Mouse (Mus musculus): ENCODE data around the gene Cpt1c. TPM values are rescaled to one million over a fixed set of nuclear protein-coding genes. Genes with fewer than 3 reads are reported as not detected.

Cpt1c gene
- total and polyA plus RNA-seq, 3 experiments: 4.5 to 12.7 (median 10.2) TPM

DNA sequence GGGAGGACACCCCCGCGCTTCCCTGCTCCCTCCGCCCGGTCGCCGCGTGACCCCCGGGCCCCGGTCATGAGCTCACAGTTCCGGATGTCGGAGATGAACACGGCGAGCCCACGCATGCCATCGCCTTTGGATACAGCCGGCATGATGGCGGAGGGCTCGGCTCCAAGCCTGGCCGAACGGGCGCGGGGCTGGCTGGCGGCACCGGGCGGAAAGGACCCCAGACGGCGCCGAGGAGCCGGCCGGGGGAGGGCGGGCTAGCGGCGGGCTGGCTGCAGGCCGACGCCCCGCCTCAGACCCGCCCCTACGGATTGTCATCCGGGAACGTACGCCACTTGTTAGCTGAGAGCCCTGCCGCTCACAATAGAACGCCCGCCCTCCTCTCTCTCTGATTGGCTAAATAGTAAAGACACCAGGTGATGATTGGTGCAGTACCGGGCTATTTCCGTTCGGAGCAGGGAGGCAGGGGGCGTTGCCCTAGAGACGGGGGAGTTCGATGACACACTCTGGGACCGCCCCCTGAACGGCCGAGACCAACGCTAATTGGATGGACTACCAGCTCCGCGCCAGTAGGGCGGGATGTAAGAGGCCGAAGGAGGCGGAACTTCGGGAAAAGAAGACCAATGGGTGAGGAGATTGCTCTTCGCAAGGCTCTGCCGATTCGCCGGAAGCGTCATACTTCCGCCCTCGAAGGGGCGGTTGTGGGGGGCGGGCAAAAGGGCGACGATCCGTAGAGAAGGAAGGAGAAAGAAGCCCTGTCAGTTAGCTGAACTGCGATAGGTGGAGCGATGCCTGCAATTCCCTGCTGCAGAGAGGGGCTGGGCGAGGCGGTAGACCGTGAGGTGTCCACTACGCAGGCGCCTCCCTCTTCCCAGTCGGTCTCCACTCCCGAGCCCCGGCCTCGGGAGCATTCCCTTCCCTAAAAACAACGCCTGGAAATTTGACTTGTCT, 45.2 kb downstream of the Cpt1c start, which contains the start of gene Ap2a1 (continued):
- no peak for TF ChIP-seq ZKSCAN1 (IDR thresholded peaks at IDR 0.05; ENCODE audit: borderline replicate concordance, low read depth, low read length)
- TF ChIP-seq SMC3 (IDR thresholded peaks at IDR 0.05; ENCODE audit: low read depth, low read length): no peak
- TF ChIP-seq CHD1 (IDR thresholded peaks at IDR 0.05; ENCODE audit: low read depth, low read length): no peak
- TF ChIP-seq USF2 (conservative IDR thresholded peaks at IDR 0.05; ENCODE audit: low read depth, low read length): no peak
- peak; percentile 55; the same call in 1 of the 2 replicates for TF ChIP-seq TCF12 (IDR thresholded peaks at IDR 0.05; ENCODE audit: low read depth, low read length)
- no peak for TF ChIP-seq JUND (conservative IDR thresholded peaks at IDR 0.05; ENCODE audit: low read depth, low read length)
- peak; percentile 40; the same call in 1 of the 2 replicates for TF ChIP-seq MAZ (IDR thresholded peaks at IDR 0.05; ENCODE audit: low read depth, low read length)
- no peak for TF ChIP-seq EP300 (IDR thresholded peaks at IDR 0.05; ENCODE audit: low read length)
- TF ChIP-seq TBP (conservative IDR thresholded peaks at IDR 0.05; ENCODE audit: low read depth, low read length): 0 out of 2 replicates have a peak, but pooled peaks have one; percentile 43
- TF ChIP-seq SIN3A (IDR thresholded peaks at IDR 0.05; ENCODE audit: low read length): peak; percentile 47
- no peak for TF ChIP-seq RAD21 (IDR thresholded peaks at IDR 0.05; ENCODE audit: low read depth, low read length)
- TF ChIP-seq NELFE (IDR thresholded peaks at IDR 0.05; ENCODE audit: low read depth, low read length): peak; percentile 69
- TF ChIP-seq E2F4 (IDR thresholded peaks at IDR 0.05; ENCODE audit: insufficient replicate concordance, low read depth, low read length): no peak
- TF ChIP-seq MYC (IDR thresholded peaks at IDR 0.05; ENCODE audit: low read depth, low read length): no peak
- TF ChIP-seq MAX (IDR thresholded peaks at IDR 0.05; ENCODE audit: low read length): no peak
- no peak for TF ChIP-seq ETS1 (conservative IDR thresholded peaks at IDR 0.05; ENCODE audit: low read depth, low read length)
- TF ChIP-seq MAFK (IDR thresholded peaks at IDR 0.05; ENCODE audit: insufficient replicate concordance, low read length): no peak
- peak; percentile 84 for TF ChIP-seq NRF1 (IDR thresholded peaks at IDR 0.05; ENCODE audit: low read depth, low read length)
- peak; percentile 97 for TF ChIP-seq ELF1 (IDR thresholded peaks at IDR 0.05; ENCODE audit: low read depth, low read length)

GRCm38 (mm10) chr7:44928570-44928969, 46.1 kb downstream of the Cpt1c start:
- Histone ChIP-seq H3K27ac (ENCODE audit: insufficient read depth, low read depth) (no peak overlapping the region), H3K4me3 (replicated peaks in 1 of 3; ENCODE audit: low read depth in 2 of 3, low read length in 2 of 3, poor library complexity in 1 of 3) (peak overlapping the region; percentile 69 to 96 (median 94)), H3K27me3 (replicated peaks) (peaks cover 2% of the 10 kb centered on the region), H3K79me2 (replicated peaks; ENCODE audit: control insufficient read depth, extremely low read depth, insufficient read depth, poor library complexity, severe bottlenecking) (peaks cover 15% of the 10 kb centered on the region), H3K9ac (ENCODE audit: insufficient read depth, low read depth) (peak overlapping the region; percentile 86), H3K4me2 (ENCODE audit: insufficient read depth, low read depth, poor library complexity, severe bottlenecking) (peak overlapping the region; percentile 96), H3K9me3 (replicated peaks; ENCODE audit: low read length) (peaks cover 2% of the 10 kb centered on the region), H3K4me1 (ENCODE audit: control insufficient read depth in 1 of 2, insufficient read depth in 2 of 2) (peaks cover 14 to 28% of the 10 kb centered on the region in 2 experiments), H3K36me3 (replicated peaks in 1 of 2; ENCODE audit: control insufficient read depth in 1 of 2, insufficient read depth in 1 of 2, low read length in 1 of 2) (peaks cover 5 to 28% of the 10 kb centered on the region in 2 experiments)
- in situ Hi-C loops (cut with MboI; ENCODE audit: low pct_ligation_motif_present, low pct_unique_long_range_greater_than_20kb, low sequenced_read_pairs): no loop called here
- no peak for DNase-seq (ENCODE audit: extremely low read depth)
- dilution Hi-C loops (cut with MboI; ENCODE audit: extremely low pct_ligation_motif_present, extremely low pct_unique_long_range_greater_than_20kb, low sequenced_read_pairs): no loop called here
- no peak for TF ChIP-seq SIN3A (IDR thresholded peaks at IDR 0.05; ENCODE audit: low read length)
- TF ChIP-seq USF2 (conservative IDR thresholded peaks at IDR 0.05; ENCODE audit: low read depth, low read length): no peak
- TF ChIP-seq HCFC1 (IDR thresholded peaks at IDR 0.05; ENCODE audit: low read depth, low read length): no peak
- no peak for TF ChIP-seq BHLHE40 (IDR thresholded peaks at IDR 0.05; ENCODE audit: low read depth, low read length)
- TF ChIP-seq JUND (conservative IDR thresholded peaks at IDR 0.05; ENCODE audit: low read depth, low read length): no peak
- no peak for TF ChIP-seq CHD2 (IDR thresholded peaks at IDR 0.05; ENCODE audit: low read length)
- TF ChIP-seq ZC3H11A (IDR thresholded peaks at IDR 0.05; ENCODE audit: low read depth, low read length): no peak
- TF ChIP-seq E2F4 (IDR thresholded peaks at IDR 0.05; ENCODE audit: insufficient replicate concordance, low read depth, low read length): no peak
- no peak for TF ChIP-seq NRF1 (IDR thresholded peaks at IDR 0.05; ENCODE audit: low read depth, low read length)
- TF ChIP-seq POLR2AphosphoS2 (IDR thresholded peaks at IDR 0.05; ENCODE audit: low read depth, low read length): no peak
- no peak for TF ChIP-seq MYC (IDR thresholded peaks at IDR 0.05; ENCODE audit: low read depth, low read length)
- TF ChIP-seq RCOR1 (conservative IDR thresholded peaks at IDR 0.05; ENCODE audit: low read depth, low read length): no peak
- no peak for TF ChIP-seq POLR2A (IDR thresholded peaks at IDR 0.05; ENCODE audit: low read depth, low read length)
- no peak for TF ChIP-seq CTCF (conservative IDR thresholded peaks at IDR 0.05 in 1 of 2, IDR thresholded peaks at IDR 0.05 in 1 of 2; ENCODE audit: low read depth in 2 of 2, low read length in 2 of 2)
- no peak for TF ChIP-seq ZMIZ1 (IDR thresholded peaks at IDR 0.05; ENCODE audit: low read depth, low read length)
- TF ChIP-seq SMC3 (IDR thresholded peaks at IDR 0.05; ENCODE audit: low read depth, low read length): no peak
- TF ChIP-seq CHD1 (IDR thresholded peaks at IDR 0.05; ENCODE audit: low read depth, low read length): no peak

Measured in CH12.LX (cell line).